Mouse (Mus musculus) midbrain, embryonic 15.5 days (tissue): Measurements from ENCODE around the gene Ccdc121. TPM values are rescaled to one million over a fixed set of nuclear protein-coding genes. Genes with fewer than 3 reads are reported as not detected.
"Not testable (repeated sequence)": the region's sequence is repeated elsewhere in the genome, so short reads cannot be mapped to it uniquely, and the experiment has no call there.

Source experiments
- ATAC-seq: fragments of 200-750 bp; cut with Nextera tagmentation; replicated peaks from 2 replicates; pipeline ENCODE4 v1.8.0; 2017; ENCODE audit warnings: moderate TSS enrichment
- H3K27ac ChIP-seq: fragments of 300-500 bp; sonication (generic); 2 replicates; pipeline ENCODE4 v1.5.1; 2015; ENCODE audit warnings: mild to moderate bottlenecking, inconsistent platforms
- H3K27me3 ChIP-seq: fragments of 300-500 bp; sonication (generic); replicated peaks from 2 replicates; pipeline ENCODE4 v1.6.1; 2015; ENCODE audit warnings: inconsistent platforms
- H3K36me3 ChIP-seq: fragments of 300-500 bp; sonication (generic); replicated peaks from 2 replicates; pipeline ENCODE4 v1.6.1; 2015; ENCODE audit warnings: inconsistent platforms
- H3K4me1 ChIP-seq: fragments of 300-500 bp; sonication (generic); 2 replicates; pipeline ENCODE4 v1.6.1; 2015; ENCODE audit warnings: inconsistent platforms
- H3K4me2 ChIP-seq: fragments of 300-500 bp; sonication (generic); 2 replicates; pipeline ENCODE4 v1.6.1; 2015; ENCODE audit warnings: inconsistent platforms, mild to moderate bottlenecking, moderate library complexity
- H3K4me3 ChIP-seq: fragments of 300-500 bp; sonication (generic); 2 replicates; pipeline ENCODE4 v1.5.1; 2015; ENCODE audit warnings: mild to moderate bottlenecking, inconsistent platforms
- H3K9ac ChIP-seq: fragments of 300-500 bp; sonication (generic); 2 replicates; pipeline ENCODE4 v1.6.1; 2015; ENCODE audit warnings: mild to moderate bottlenecking, inconsistent platforms
- H3K9me3 ChIP-seq: fragments of 300-500 bp; sonication (generic); 2 replicates; pipeline ENCODE4 v1.6.1; 2016; ENCODE audit warnings: inconsistent platforms
- WGBS: fragments of 180-500 bp; shearing (Covaris S2); methylation state at CpG from one replicate; pipeline ENCODE4 v1.1.7; 2015; ENCODE audit warnings: mixed read lengths; 5-methylcytosine and 5-hydroxymethylcytosine counted together
- polyA plus RNA-seq: library from polyadenylated mRNA; unstranded; fragments of >200 nt; fragmentation: Nextera tagmentation; extraction: Ambion mirVana; gene quantifications from 2 replicates; pipeline ENCODE4 v1.2.1, GENCODE M21; 2015

Gene Ccdc121
- polyA plus RNA-seq, 1 experiment from 2014 or later, result not detected

- Histone ChIP-seq H3K27ac (no peak overlapping the region), H3K4me2 (no peak overlapping the region), H3K4me1 (no peaks in the 10 kb centered on the region), H3K4me3 (no peak overlapping the region), H3K36me3 (no peaks in the 10 kb centered on the region), H3K9ac (no peak overlapping the region), H3K9me3 (no peaks in the 10 kb centered on the region), H3K27me3 (no peaks in the 10 kb centered on the region)
- no peak for ATAC-seq
- WGBS, result 93% methylated on average over 9 of the region's 9 CpGs
Measured at GRCm38 (mm10) chr1:181537627-181538525, 26.6 kb upstream of the Ccdc121 start.

GRCm38 (mm10) chr1:181535165-181535873 is 24.1 kb upstream of the Ccdc121 start:
- H3K9ac ChIP-seq, result no peak overlapping the region
- WGBS, result 53% methylated on average over 10 of the region's 10 CpGs
- H3K9me3 ChIP-seq, result no peaks in the 10 kb centered on the region
- no peak for ATAC-seq
- no peaks in the 10 kb centered on the region for H3K4me1 ChIP-seq
- no peaks in the 10 kb centered on the region for H3K27me3 ChIP-seq
- no peaks in the 10 kb centered on the region for H3K36me3 ChIP-seq
- H3K4me3 ChIP-seq, result no peak overlapping the region
- H3K4me2 ChIP-seq, result no peak overlapping the region
- H3K27ac ChIP-seq, result no peak overlapping the region

GRCm38 (mm10) chr1:181529368-181529767 is 18.1 kb upstream of the Ccdc121 start:
- no peaks in the 10 kb centered on the region for H3K4me1 ChIP-seq
- H3K4me2 ChIP-seq, result no peak overlapping the region
- H3K27me3 ChIP-seq, result no peaks in the 10 kb centered on the region
- no peak for ATAC-seq
- no peak overlapping the region for H3K27ac ChIP-seq
- no peaks in the 10 kb centered on the region for H3K9me3 ChIP-seq
- WGBS, result 69% methylated on average over 4 of the region's 4 CpGs
- H3K4me3 ChIP-seq, result no peak overlapping the region
- no peak overlapping the region for H3K9ac ChIP-seq
- H3K36me3 ChIP-seq, result no peaks in the 10 kb centered on the region

- Histone ChIP-seq H3K4me3 (no peak overlapping the region), H3K9ac (no peak overlapping the region), H3K4me2 (no peak overlapping the region), H3K9me3 (no peaks in the 10 kb centered on the region), H3K36me3 (no peaks in the 10 kb centered on the region), H3K4me1 (no peaks in the 10 kb centered on the region), H3K27ac (no peak overlapping the region), H3K27me3 (no peaks in the 10 kb centered on the region)
- WGBS, result 45% methylated on average over 5 of the region's 5 CpGs
- ATAC-seq, result no peak
Measured at GRCm38 (mm10) chr1:181525996-181526395, 14.7 kb upstream of the Ccdc121 start.

GRCm38 (mm10) chr1:181523831-181524230 is 12.6 kb upstream of the Ccdc121 start:
- WGBS, result 53% methylated on average over 5 of the region's 5 CpGs
- H3K27ac ChIP-seq, result no peak overlapping the region
- H3K9ac ChIP-seq, result no peak overlapping the region
- H3K9me3 ChIP-seq, result no peaks in the 10 kb centered on the region
- H3K4me3 ChIP-seq, result no peak overlapping the region
- H3K4me2 ChIP-seq, result no peak overlapping the region
- H3K36me3 ChIP-seq, result no peaks in the 10 kb centered on the region
- no peak for ATAC-seq
- H3K27me3 ChIP-seq, result no peaks in the 10 kb centered on the region
- no peaks in the 10 kb centered on the region for H3K4me1 ChIP-seq

- Histone ChIP-seq H3K27me3 (no peaks in the 10 kb centered on the region), H3K9ac (no peak overlapping the region), H3K27ac (no peak overlapping the region), H3K4me2 (no peak overlapping the region), H3K9me3 (no peaks in the 10 kb centered on the region), H3K36me3 (no peaks in the 10 kb centered on the region), H3K4me1 (no peaks in the 10 kb centered on the region), H3K4me3 (no peak overlapping the region)
- ATAC-seq, result no peak
- WGBS, result 66% methylated on average over 11 of the region's 11 CpGs
Measured at GRCm38 (mm10) chr1:181521401-181522091, 10.3 kb upstream of the Ccdc121 start.

GRCm38 (mm10) chr1:181519137-181519536 is 7.9 kb upstream of the Ccdc121 start:
- Histone ChIP-seq H3K9me3 (no peaks in the 10 kb centered on the region), H3K27me3 (no peaks in the 10 kb centered on the region), H3K9ac (no peak overlapping the region), H3K4me2 (no peak overlapping the region), H3K36me3 (no peaks in the 10 kb centered on the region), H3K4me1 (no peaks in the 10 kb centered on the region), H3K4me3 (no peak overlapping the region), H3K27ac (no peak overlapping the region)
- WGBS, result 80% methylated on average over 4 of the region's 4 CpGs
- ATAC-seq, result no peak

- Histone ChIP-seq H3K36me3 (no peaks in the 10 kb centered on the region), H3K9ac (no peak overlapping the region), H3K9me3 (no peaks in the 10 kb centered on the region), H3K4me2 (no peak overlapping the region), H3K4me1 (no peaks in the 10 kb centered on the region), H3K4me3 (no peak overlapping the region), H3K27ac (no peak overlapping the region), H3K27me3 (no peaks in the 10 kb centered on the region)
- 95% methylated on average over 9 of the region's 9 CpGs for WGBS
- ATAC-seq, result no peak
Measured at GRCm38 (mm10) chr1:181518046-181518445, 6.8 kb upstream of the Ccdc121 start.

- Histone ChIP-seq H3K36me3 (no peaks in the 10 kb centered on the region), H3K4me3 (no peak overlapping the region), H3K4me2 (no peak overlapping the region), H3K27ac (no peak overlapping the region), H3K9me3 (no peaks in the 10 kb centered on the region), H3K27me3 (no peaks in the 10 kb centered on the region), H3K9ac (no peak overlapping the region), H3K4me1 (no peaks in the 10 kb centered on the region)
- no peak for ATAC-seq
- WGBS, result 86% methylated on average over 15 of the region's 15 CpGs
Measured at GRCm38 (mm10) chr1:181512430-181513129, 1.3 kb upstream of the Ccdc121 start.

GRCm38 (mm10) chr1:181510855-181511254 is 396 bp downstream of the Ccdc121 start:
- not testable (repeated sequence) for H3K4me1 ChIP-seq, H3K9ac ChIP-seq, H3K4me3 ChIP-seq, H3K9me3 ChIP-seq, H3K27ac ChIP-seq, H3K27me3 ChIP-seq, H3K4me2 ChIP-seq, ATAC-seq, H3K36me3 ChIP-seq
- WGBS, result 80% methylated on average over 11 of the region's 11 CpGs

- Histone ChIP-seq H3K27ac (no peak overlapping the region), H3K27me3 (no peaks in the 10 kb centered on the region), H3K36me3 (no peaks in the 10 kb centered on the region), H3K4me2 (no peak overlapping the region), H3K4me1 (no peaks in the 10 kb centered on the region), H3K9ac (no peak overlapping the region), H3K4me3 (no peak overlapping the region), H3K9me3 (no peaks in the 10 kb centered on the region)
- WGBS, result 74% methylated on average over 8 of the region's 8 CpGs
- no peak for ATAC-seq
Measured at GRCm38 (mm10) chr1:181505367-181505766, 5.9 kb downstream of the Ccdc121 start.

- H3K27ac ChIP-seq, result no peak overlapping the region
- no peaks in the 10 kb centered on the region for H3K9me3 ChIP-seq
- no peaks in the 10 kb centered on the region for H3K4me1 ChIP-seq
- no peaks in the 10 kb centered on the region for H3K36me3 ChIP-seq
- no peak overlapping the region for H3K9ac ChIP-seq
- no peak for ATAC-seq
- no peak overlapping the region for H3K4me2 ChIP-seq
- H3K27me3 ChIP-seq, result no peaks in the 10 kb centered on the region
- WGBS, result 91% methylated on average over 2 of the region's 2 CpGs
- H3K4me3 ChIP-seq, result no peak overlapping the region
Measured at GRCm38 (mm10) chr1:181503471-181503870, 7.8 kb downstream of the Ccdc121 start.
